Mouse (Mus musculus) embryonic facial prominence, embryonic 13.5 days (tissue): ENCODE data around the gene Eya2. TPM values are rescaled to one million over a fixed set of nuclear protein-coding genes. Genes with fewer than 3 reads are reported as not detected.

ENCODE experiments used
- ATAC-seq: fragments of 200-750 bp; cut with Nextera tagmentation; 2 replicates; pipeline ENCODE4 v1.8.0; 2017; ENCODE audit warnings: low read depth; ENCODE audit not compliant: insufficient number of reproducible peaks, insufficient read depth, low FRiP score, low TSS enrichment
- H3K27ac ChIP-seq: fragments of 300-500 bp; sonication (generic); 2 replicates; pipeline ENCODE4 v1.5.1; 2015; ENCODE audit warnings: moderate library complexity, mild to moderate bottlenecking, inconsistent platforms
- H3K27me3 ChIP-seq: fragments of 300-500 bp; sonication (generic); 2 replicates; pipeline ENCODE4 v1.6.1; 2015; ENCODE audit warnings: mild to moderate bottlenecking, inconsistent platforms
- H3K36me3 ChIP-seq: fragments of 300-500 bp; sonication (generic); 2 replicates; pipeline ENCODE4 v1.6.1; 2015; ENCODE audit warnings: mild to moderate bottlenecking, inconsistent platforms
- H3K4me1 ChIP-seq: fragments of 300-500 bp; sonication (generic); 2 replicates; pipeline ENCODE4 v1.6.1; 2015; ENCODE audit warnings: inconsistent platforms
- H3K4me2 ChIP-seq: fragments of 300-500 bp; sonication (generic); 2 replicates; pipeline ENCODE4 v1.6.1; 2015; ENCODE audit warnings: moderate library complexity, mild to moderate bottlenecking, inconsistent platforms
- H3K4me3 ChIP-seq: fragments of 300-500 bp; sonication (generic); 2 replicates; pipeline ENCODE4 v1.5.1; 2015; ENCODE audit warnings: mild to moderate bottlenecking, inconsistent platforms
- H3K9ac ChIP-seq: fragments of 300-500 bp; sonication (generic); 2 replicates; pipeline ENCODE4 v1.6.1; 2015; ENCODE audit warnings: mild to moderate bottlenecking, inconsistent platforms
- H3K9me3 ChIP-seq: fragments of 300-500 bp; sonication (generic); 2 replicates; pipeline ENCODE4 v1.6.1; 2016; ENCODE audit warnings: inconsistent platforms
- WGBS: fragments of 180-500 bp; shearing (Covaris S2); methylation state at CpG from one replicate; pipeline ENCODE4 v1.1.7; 2015; ENCODE audit warnings: mixed read lengths; 5-methylcytosine and 5-hydroxymethylcytosine counted together
- polyA plus RNA-seq: library from polyadenylated mRNA; unstranded; fragments of >200 nt; fragmentation: Nextera tagmentation; extraction: Ambion mirVana; gene quantifications from 2 replicates; pipeline ENCODE4 v1.2.1, GENCODE M21; 2015

The Eya2 gene
- polyA plus RNA-seq, 1 experiment from 2014 or later = 22.1 TPM

DNA sequence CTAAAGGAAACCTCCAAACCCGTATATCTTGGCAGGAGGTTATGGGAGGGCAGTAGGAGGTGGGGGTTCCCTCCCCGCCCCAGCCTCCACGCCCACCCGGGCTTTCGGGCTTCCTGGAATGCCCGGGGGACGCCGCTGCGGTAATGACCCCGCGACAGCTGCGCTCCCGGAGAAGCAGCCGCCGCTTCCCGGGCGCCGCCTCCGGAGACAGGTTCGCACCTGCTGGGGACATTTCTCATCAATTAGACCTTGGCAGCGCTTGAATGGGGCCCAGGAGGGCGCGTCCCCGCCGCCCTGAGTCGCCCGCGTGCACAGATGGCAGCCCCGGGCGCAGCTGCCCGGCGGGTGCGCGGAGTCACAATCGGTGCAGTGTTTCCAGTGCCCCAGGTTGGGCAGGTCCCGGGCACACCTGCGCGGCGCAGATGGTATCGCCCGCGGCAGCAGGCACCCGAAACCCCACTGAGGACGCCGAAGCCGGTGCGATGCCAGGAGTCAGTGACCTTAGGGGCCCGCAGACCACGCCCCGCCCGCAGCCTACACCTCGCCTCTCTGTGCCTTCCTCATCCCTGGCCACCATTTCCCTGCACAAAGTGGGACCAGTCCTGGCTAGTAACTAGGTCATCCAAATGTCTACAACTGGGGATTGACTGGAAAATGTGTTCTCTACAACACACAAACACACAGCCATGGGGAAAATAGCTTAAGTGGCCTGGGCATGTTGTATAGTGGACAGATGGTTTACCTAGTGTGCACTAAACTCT is 31.4 kb upstream of the Eya2 start:
- H3K27me3 ChIP-seq = peaks cover 30% of the 10 kb centered on the region
- H3K27ac ChIP-seq = peak overlapping the region; percentile 33; the same call in 1 of the 2 replicates
- H3K9me3 ChIP-seq = no peaks in the 10 kb centered on the region
- ATAC-seq = peak; percentile 45; the same call in 1 of the 2 replicates
- peak overlapping the region; percentile 38 for H3K4me3 ChIP-seq
- peak overlapping the region; percentile 70 for H3K4me2 ChIP-seq
- H3K9ac ChIP-seq = peak overlapping the region; percentile 61
- H3K4me1 ChIP-seq = peaks cover 51% of the 10 kb centered on the region
- 2% methylated on average over 52 of the region's 52 CpGs for WGBS
- no peaks in the 10 kb centered on the region for H3K36me3 ChIP-seq

- WGBS = 56% methylated on average over 8 of the region's 8 CpGs
- H3K9ac ChIP-seq = no peak overlapping the region
- peaks cover 50% of the 10 kb centered on the region for H3K4me1 ChIP-seq
- H3K27ac ChIP-seq = 0 out of 2 replicates have a peak overlapping the region, but pooled peaks have one; percentile 33
- no peaks in the 10 kb centered on the region for H3K9me3 ChIP-seq
- H3K27me3 ChIP-seq = peaks cover 30% of the 10 kb centered on the region
- H3K36me3 ChIP-seq = no peaks in the 10 kb centered on the region
- H3K4me2 ChIP-seq = no peak overlapping the region
- H3K4me3 ChIP-seq = no peak overlapping the region
- ATAC-seq = no peak
Measured at GRCm38 (mm10) chr2:165564101-165564500, 30.7 kb upstream of the Eya2 start.

DNA sequence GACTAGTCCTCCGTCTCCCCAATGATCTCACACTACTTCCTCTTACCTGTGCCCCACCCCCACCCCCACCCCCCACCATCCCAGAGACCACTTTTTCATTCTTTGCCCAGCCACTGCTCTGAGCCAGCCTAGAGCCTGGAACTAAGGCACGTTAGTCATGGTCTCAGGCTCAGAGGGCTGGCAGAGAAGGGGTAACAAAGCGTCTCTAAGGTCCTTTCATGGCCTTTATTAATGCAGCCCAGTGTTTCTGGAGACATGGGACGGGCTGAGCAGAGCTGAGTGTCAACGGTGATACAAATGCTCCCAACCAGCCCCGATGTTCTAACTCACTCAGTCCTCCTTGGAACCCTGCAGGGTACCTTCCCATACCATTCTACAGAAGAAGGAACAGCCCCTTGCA is 30.2 kb upstream of the Eya2 start:
- 17% methylated on average over 6 of the region's 6 CpGs for WGBS
- H3K4me2 ChIP-seq = no peak overlapping the region
- H3K27me3 ChIP-seq = peaks cover 30% of the 10 kb centered on the region
- ATAC-seq = no peak
- no peaks in the 10 kb centered on the region for H3K36me3 ChIP-seq
- no peaks in the 10 kb centered on the region for H3K9me3 ChIP-seq
- peak overlapping the region; percentile 66; the same call in 1 of the 2 replicates for H3K27ac ChIP-seq
- H3K9ac ChIP-seq = no peak overlapping the region
- H3K4me1 ChIP-seq = peaks cover 46% of the 10 kb centered on the region
- no peak overlapping the region for H3K4me3 ChIP-seq

- Histone ChIP-seq H3K9ac (no peak overlapping the region), H3K36me3 (no peaks in the 10 kb centered on the region), H3K9me3 (no peaks in the 10 kb centered on the region), H3K27me3 (peaks cover 26% of the 10 kb centered on the region), H3K4me1 (peaks cover 44% of the 10 kb centered on the region), H3K27ac (0 out of 2 replicates have a peak overlapping the region, but pooled peaks have one; percentile 56), H3K4me3 (no peak overlapping the region), H3K4me2 (no peak overlapping the region)
- no peak for ATAC-seq
- WGBS = 56% methylated on average over 6 of the region's 6 CpGs
Measured at GRCm38 (mm10) chr2:165566898-165567297, 27.9 kb upstream of the Eya2 start.

DNA sequence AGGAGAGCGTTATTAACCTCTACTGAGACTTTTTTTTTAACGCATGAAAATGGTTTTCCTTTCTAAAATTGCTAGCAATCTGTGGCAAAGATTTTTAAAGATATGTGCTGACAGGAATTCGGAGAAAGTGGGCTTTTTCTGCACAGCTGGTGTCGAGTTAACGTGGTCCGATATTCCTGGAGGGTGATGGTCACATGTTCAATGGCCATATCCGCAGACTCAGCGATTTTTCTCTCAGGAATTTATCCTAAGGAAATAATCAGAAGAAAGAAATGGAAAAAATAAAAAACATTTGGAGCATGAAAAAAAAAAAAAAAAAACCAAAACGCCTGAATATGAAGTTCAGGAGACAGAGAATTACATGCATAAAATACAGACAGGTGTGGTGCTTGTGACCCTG is 27.0 kb upstream of the Eya2 start:
- H3K27ac ChIP-seq = peak overlapping the region; percentile 56
- peaks cover 44% of the 10 kb centered on the region for H3K4me1 ChIP-seq
- no peak overlapping the region for H3K4me3 ChIP-seq
- no peak overlapping the region for H3K4me2 ChIP-seq
- no peaks in the 10 kb centered on the region for H3K36me3 ChIP-seq
- peaks cover 19% of the 10 kb centered on the region for H3K27me3 ChIP-seq
- H3K9me3 ChIP-seq = no peaks in the 10 kb centered on the region
- no peak overlapping the region for H3K9ac ChIP-seq
- WGBS = 22% methylated on average over 9 of the region's 9 CpGs
- no peak for ATAC-seq

GRCm38 (mm10) chr2:165568911-165569310 is 25.9 kb upstream of the Eya2 start:
- Histone ChIP-seq H3K4me1 (peaks cover 34% of the 10 kb centered on the region), H3K4me2 (no peak overlapping the region), H3K4me3 (no peak overlapping the region), H3K27me3 (peaks cover 9% of the 10 kb centered on the region), H3K9ac (no peak overlapping the region), H3K36me3 (no peaks in the 10 kb centered on the region), H3K9me3 (no peaks in the 10 kb centered on the region), H3K27ac (no peak overlapping the region)
- no peak for ATAC-seq
- 42% methylated on average over 6 of the region's 6 CpGs for WGBS

DNA sequence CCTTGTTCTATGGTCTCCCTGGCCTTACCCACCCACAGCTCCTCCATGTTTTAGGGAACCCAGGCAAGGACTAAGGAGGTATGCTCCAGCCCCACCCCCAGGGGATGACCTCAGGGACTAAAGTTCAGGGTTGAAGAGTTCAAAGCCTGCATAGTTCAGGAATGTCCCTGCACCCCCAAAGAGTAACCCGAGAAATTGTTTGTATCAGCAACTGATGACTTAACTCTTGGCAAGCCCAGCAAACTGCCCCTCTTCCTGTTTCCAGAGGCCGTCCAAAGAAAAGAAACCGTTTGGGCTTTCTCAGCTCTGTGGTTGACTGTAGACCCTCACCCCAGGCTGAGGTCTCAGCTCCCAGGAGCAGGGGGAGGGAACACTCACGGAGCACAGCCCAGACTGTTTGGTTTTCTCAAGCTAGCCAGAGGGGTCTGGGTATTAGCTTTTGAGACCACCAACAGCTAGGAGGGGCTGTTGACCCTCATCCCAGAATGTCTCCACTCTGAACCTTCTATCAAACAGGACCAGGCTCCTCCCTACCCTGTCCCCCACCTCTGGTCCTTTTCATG is 23.5 kb upstream of the Eya2 start:
- Histone ChIP-seq H3K4me1 (peaks cover 23% of the 10 kb centered on the region), H3K27me3 (no peaks in the 10 kb centered on the region), H3K4me2 (no peak overlapping the region), H3K27ac (peak overlapping the region; percentile 63; the same call in 1 of the 2 replicates), H3K9me3 (no peaks in the 10 kb centered on the region), H3K36me3 (no peaks in the 10 kb centered on the region), H3K4me3 (no peak overlapping the region), H3K9ac (no peak overlapping the region)
- WGBS = 23% methylated on average over 4 of the region's 4 CpGs
- 0 out of 2 replicates have a peak, but pooled peaks have one; percentile 52 for ATAC-seq

- no peak overlapping the region for H3K4me2 ChIP-seq
- peaks cover 11% of the 10 kb centered on the region for H3K4me1 ChIP-seq
- WGBS = 75% methylated on average over 8 of the region's 8 CpGs
- H3K4me3 ChIP-seq = no peak overlapping the region
- H3K9me3 ChIP-seq = no peaks in the 10 kb centered on the region
- no peaks in the 10 kb centered on the region for H3K27me3 ChIP-seq
- H3K9ac ChIP-seq = no peak overlapping the region
- ATAC-seq = no peak
- H3K27ac ChIP-seq = no peak overlapping the region
- no peaks in the 10 kb centered on the region for H3K36me3 ChIP-seq
Measured at GRCm38 (mm10) chr2:165583044-165583443, 11.8 kb upstream of the Eya2 start.

- no peaks in the 10 kb centered on the region for H3K36me3 ChIP-seq
- no peak overlapping the region for H3K9ac ChIP-seq
- H3K4me1 ChIP-seq = peaks cover 11% of the 10 kb centered on the region
- no peaks in the 10 kb centered on the region for H3K9me3 ChIP-seq
- H3K27ac ChIP-seq = no peak overlapping the region
- ATAC-seq = no peak
- H3K4me2 ChIP-seq = no peak overlapping the region
- no peak overlapping the region for H3K4me3 ChIP-seq
- no peaks in the 10 kb centered on the region for H3K27me3 ChIP-seq
- WGBS = 56% methylated on average over 4 of the region's 4 CpGs
Measured at GRCm38 (mm10) chr2:165583518-165583917, 11.3 kb upstream of the Eya2 start.

- peaks cover 11% of the 10 kb centered on the region for H3K4me1 ChIP-seq
- no peak overlapping the region for H3K9ac ChIP-seq
- H3K27ac ChIP-seq = no peak overlapping the region
- no peak overlapping the region for H3K4me2 ChIP-seq
- H3K9me3 ChIP-seq = no peaks in the 10 kb centered on the region
- no peaks in the 10 kb centered on the region for H3K36me3 ChIP-seq
- no peak overlapping the region for H3K4me3 ChIP-seq
- no peaks in the 10 kb centered on the region for H3K27me3 ChIP-seq
- no peak for ATAC-seq
- WGBS = 31% methylated on average over 3 of the region's 3 CpGs
Measured at GRCm38 (mm10) chr2:165584563-165584962, 10.3 kb upstream of the Eya2 start.

- peaks cover 20% of the 10 kb centered on the region for H3K27me3 ChIP-seq
- H3K4me1 ChIP-seq = peaks cover 20% of the 10 kb centered on the region
- ATAC-seq = no peak
- no peak overlapping the region for H3K27ac ChIP-seq
- H3K9ac ChIP-seq = no peak overlapping the region
- no peak overlapping the region for H3K4me3 ChIP-seq
- no peak overlapping the region for H3K4me2 ChIP-seq
- H3K36me3 ChIP-seq = no peaks in the 10 kb centered on the region
- H3K9me3 ChIP-seq = no peaks in the 10 kb centered on the region
- 61% methylated on average over 16 of the region's 16 CpGs for WGBS
Measured at GRCm38 (mm10) chr2:165590742-165591141, 4.1 kb upstream of the Eya2 start.

GRCm38 (mm10) chr2:165593763-165594162 is 1.1 kb upstream of the Eya2 start:
- Histone ChIP-seq H3K27me3 (peaks cover 25% of the 10 kb centered on the region), H3K27ac (no peak overlapping the region), H3K36me3 (no peaks in the 10 kb centered on the region), H3K4me1 (peaks cover 41% of the 10 kb centered on the region), H3K9ac (no peak overlapping the region), H3K4me2 (no peak overlapping the region), H3K9me3 (no peaks in the 10 kb centered on the region), H3K4me3 (no peak overlapping the region)
- 80% methylated on average over 2 of the region's 2 CpGs for WGBS
- no peak for ATAC-seq
